Mouse (Mus musculus) lung, adult 2 months (tissue): ENCODE results near the gene Rag1. TPM values are rescaled to one million over a fixed set of nuclear protein-coding genes. Genes with fewer than 3 reads are reported as not detected.
A peak's percentile ranks its signal among the peaks of the same experiment; 100 is the strongest.

ENCODE experiments used
- DNase-seq: peaks from one replicate; pipeline ENCODE4 v3.0.0; 2022
- H3K4me1 ChIP-seq: fragments of 200-500 bp; 2 replicates; pipeline ENCODE4 v1.6.1; 2011; ENCODE audit warnings: low read length; ENCODE audit not compliant: control insufficient read depth, insufficient read depth
- H3K4me3 ChIP-seq: fragments of 200-500 bp; replicated peaks from 2 replicates; pipeline ENCODE3; 2011; ENCODE audit warnings: low read depth, mild to moderate bottlenecking, control low read depth, low read length; ENCODE audit errors: extremely low read depth
- CTCF ChIP-seq: fragments of 200-500 bp; IDR thresholded peaks from 2 replicates; pipeline ENCODE4 v1.5.1; 2011; ENCODE audit warnings: mild to moderate bottlenecking, low read length, control low read depth; ENCODE audit not compliant: insufficient read depth
- POLR2A ChIP-seq: fragments of 200-500 bp; IDR thresholded peaks from 2 replicates; pipeline ENCODE4 v1.6.1; 2011; ENCODE audit warnings: low read depth, mild to moderate bottlenecking, control low read depth, low read length, borderline replicate concordance; ENCODE audit errors: extremely low read depth
- WGBS: fragments of 180-500 bp; shearing (Covaris S2); methylation state at CpG from one replicate; pipeline ENCODE4 v1.1.7; 2018; 5-methylcytosine and 5-hydroxymethylcytosine counted together
- polyA plus RNA-seq: library from polyadenylated mRNA; depleted of rRNA; stranded (reverse); fragments of >200 nt; gene quantifications from 2 replicates; pipeline ENCODE4 v1.2.3, GENCODE M21; 2012

The Rag1 gene
- polyA plus RNA-seq, 1 experiment: 0.02 TPM

- 66% methylated on average over 3 of the region's 3 CpGs for WGBS
These were observed 9.4 kb downstream of the Rag1 start for GRCm38 (mm10) chr2:101639840-101640350.

DNA sequence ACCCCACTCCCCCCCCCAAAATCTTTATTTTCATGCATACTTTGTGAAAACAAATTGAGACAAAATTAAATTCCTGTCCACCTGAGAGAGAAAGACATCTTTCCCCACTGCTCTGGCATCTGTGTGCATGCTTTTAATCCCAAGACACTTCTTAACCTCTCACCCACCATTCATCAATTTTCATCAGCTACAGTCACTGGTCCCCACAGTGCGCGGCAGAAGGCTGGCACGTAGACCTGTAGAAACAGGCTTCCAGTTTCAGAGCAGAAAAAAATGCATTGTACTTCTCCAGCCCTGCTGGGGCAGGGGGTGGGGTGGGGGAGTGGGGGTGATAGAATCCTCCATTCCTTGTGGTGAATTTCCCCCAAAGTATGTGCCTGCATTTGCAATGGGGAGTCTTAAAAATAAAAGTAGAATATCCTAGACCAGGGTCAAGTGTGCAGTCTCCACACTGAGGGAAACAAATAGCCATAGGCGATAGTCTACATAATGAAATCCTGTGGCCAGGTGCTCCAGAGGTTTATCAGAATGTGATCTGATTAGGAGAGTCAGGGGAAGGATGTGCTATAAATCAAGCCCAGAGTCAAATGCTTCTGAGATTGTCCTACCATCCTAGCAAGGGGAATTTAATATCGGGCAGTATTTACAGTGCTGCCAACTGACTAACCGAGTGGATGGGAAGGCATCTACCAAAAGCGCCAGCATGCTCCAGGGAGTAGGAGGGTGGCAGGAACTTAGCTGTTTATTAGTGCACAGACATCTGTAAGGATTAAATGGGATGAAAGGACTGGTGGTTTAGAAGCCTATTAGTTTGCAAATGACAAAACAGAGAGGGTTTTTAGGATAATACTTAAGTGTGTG lies 10.1 kb downstream of the Rag1 start:
- 53% methylated on average over 7 of the region's 7 CpGs for WGBS
- no peak overlapping the region for H3K4me3 ChIP-seq
- H3K4me1 ChIP-seq: no peaks in the 10 kb centered on the region
- no peak for DNase-seq
- TF ChIP-seq CTCF (no peak), POLR2A (no peak)

More at GRCm38 (mm10) chr2:101639840-101640350, 9.4 kb downstream of the Rag1 start:
- no peaks in the 10 kb centered on the region for H3K4me1 ChIP-seq
- H3K4me3 ChIP-seq: no peak overlapping the region
- no peak for DNase-seq
- TF ChIP-seq CTCF (no peak), POLR2A (no peak)

DNA sequence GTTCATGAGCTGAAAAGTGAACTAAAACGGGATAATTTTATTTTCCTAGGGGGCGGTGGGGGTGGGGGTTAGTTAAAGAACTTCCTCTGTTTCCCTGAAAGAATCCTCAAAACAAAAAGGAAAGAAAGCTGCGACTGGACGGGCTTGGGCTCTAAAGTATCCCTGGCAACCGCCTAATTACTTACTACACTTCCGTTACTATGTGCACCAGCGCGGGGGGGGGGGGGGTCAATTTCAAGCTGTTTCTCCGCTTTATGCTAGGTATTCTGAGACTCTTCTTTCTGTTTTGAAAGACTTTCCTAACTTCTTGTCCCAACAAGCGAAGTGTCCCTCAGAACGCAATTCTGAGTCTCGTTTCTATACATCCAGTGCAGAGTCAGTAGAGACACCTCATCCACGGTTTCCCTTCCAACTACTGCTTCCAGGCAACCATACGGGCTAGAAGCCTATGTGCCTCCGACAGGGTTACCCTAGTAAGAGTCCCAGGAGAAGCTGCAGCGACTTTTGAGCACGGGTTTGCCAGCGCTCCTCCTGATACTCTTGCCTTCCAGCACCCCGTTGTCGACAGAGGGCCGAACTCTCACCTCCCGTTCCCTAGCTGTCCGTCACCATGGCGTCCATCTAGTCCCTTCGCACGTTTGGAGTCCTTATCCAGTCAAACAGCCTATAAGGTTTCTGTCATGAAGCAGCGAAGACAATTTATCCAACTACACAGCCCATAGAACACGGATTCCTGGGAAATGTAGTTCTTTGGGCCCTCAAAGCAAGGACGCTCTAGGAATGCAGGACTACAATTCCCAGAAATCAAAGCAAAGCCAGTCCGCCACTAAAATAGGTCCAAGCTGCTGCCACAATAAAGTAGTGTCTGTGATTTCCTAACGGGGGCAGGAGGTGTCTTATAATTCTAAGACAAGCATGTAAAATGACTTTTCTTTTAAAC lies 20.7 kb downstream of the Rag1 start:
- DNase-seq: peak; percentile 78
- WGBS: 2% methylated on average over 31 of the region's 31 CpGs
- TF ChIP-seq CTCF (no peak), POLR2A (peak; percentile 57; the same call in 1 of the 2 replicates)

GRCm38 (mm10) chr2:101627227-101627626 lies 22.1 kb downstream of the Rag1 start:
- no peak for TF ChIP-seq POLR2A
- no peak for TF ChIP-seq CTCF

More for the DNA sequence above, 20.7 kb downstream of the Rag1 start:
- H3K4me1 ChIP-seq: no peaks in the 10 kb centered on the region
- H3K4me3 ChIP-seq: peak overlapping the region; percentile 86

DNA sequence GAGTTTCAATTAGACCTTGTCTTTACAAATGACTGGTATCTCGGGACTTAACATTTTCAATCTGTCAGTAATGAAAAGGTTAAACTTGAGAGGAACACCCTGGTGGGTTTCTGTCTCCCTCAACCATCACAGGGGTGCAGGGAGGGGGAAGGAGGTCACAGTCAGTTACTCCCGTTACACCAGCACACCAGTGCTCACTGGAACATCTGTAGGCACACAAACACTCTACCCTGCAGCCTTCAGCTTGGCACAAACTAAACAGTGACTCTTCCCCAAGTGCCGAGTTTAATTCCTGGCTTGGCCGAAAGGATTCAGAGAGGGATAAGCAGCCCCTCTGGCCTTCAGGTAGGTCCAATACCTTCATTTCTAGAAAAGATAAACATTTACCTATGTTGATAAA lies 24.8 kb downstream of the Rag1 start, which contains the start of gene Rag2:
Gene Rag2 (plus strand): TSS at position 193 of the 400 bp plus-strand sequence.
- no peaks in the 10 kb centered on the region for H3K4me1 ChIP-seq
- no peak for TF ChIP-seq CTCF
- no peak for TF ChIP-seq POLR2A
- 58% methylated on average over 4 of the region's 4 CpGs for WGBS
- no peak within 1 kb of the TSS for H3K4me3 ChIP-seq
- DNase-seq: no peak

More at GRCm38 (mm10) chr2:101627227-101627626, 22.1 kb downstream of the Rag1 start:
- DNase-seq: no peak
- Histone ChIP-seq H3K4me3 (no peak overlapping the region), H3K4me1 (no peaks in the 10 kb centered on the region)

DNA sequence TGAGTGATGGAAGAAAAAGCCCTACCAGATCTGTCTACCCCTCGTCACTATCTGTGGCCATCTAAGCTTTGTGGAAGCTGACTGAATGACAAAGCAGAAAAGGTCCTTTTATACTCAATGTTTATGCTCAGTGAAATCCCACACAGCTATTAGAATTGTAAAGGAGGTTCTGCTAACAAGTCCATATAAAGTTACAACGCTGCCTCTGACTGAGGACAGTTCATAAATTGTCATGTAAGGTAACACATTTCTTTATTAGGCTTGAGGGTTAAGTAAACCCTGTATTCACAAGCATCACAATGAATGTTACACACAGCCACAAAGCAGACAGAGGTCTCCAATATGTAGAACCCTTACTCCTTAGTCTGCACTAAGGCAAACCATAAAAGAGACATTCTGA lies 25.3 kb downstream of the Rag1 start:
- 72% methylated on average over 2 of the region's 2 CpGs for WGBS
- TF ChIP-seq POLR2A (no peak), CTCF (no peak)
- Histone ChIP-seq H3K4me3 (no peak overlapping the region), H3K4me1 (no peaks in the 10 kb centered on the region)
- no peak for DNase-seq

DNA sequence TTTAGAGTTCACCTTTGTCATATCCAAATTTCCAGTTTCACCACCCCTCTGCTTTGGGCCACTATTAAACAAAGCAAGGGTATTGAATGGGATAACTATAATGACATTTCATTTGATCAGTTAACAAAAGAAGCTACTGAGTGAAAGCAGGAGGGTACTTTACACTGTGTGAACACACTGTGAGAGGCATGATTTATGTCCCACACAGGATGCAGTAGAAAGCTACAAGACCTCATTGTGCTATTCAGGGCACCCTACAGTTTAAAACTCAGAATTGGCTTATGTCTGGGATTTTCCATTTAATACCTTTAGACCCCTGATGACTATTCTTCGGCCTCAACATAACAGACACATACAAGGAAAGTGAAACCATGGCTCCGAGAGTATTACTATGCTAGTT lies 26.3 kb downstream of the Rag1 start:
- DNase-seq: no peak
- no peak for TF ChIP-seq POLR2A
- no peak for TF ChIP-seq CTCF
- no peaks in the 10 kb centered on the region for H3K4me1 ChIP-seq
- WGBS: 89% methylated on average over 2 of the region's 2 CpGs
- H3K4me3 ChIP-seq: no peak overlapping the region

GRCm38 (mm10) chr2:101621611-101622010 lies 27.7 kb downstream of the Rag1 start:
- no peaks in the 10 kb centered on the region for H3K4me1 ChIP-seq
- no peak for DNase-seq
- 52% methylated on average over 7 of the region's 7 CpGs for WGBS
- no peak overlapping the region for H3K4me3 ChIP-seq
- no peak for TF ChIP-seq CTCF
- no peak for TF ChIP-seq POLR2A

GRCm38 (mm10) chr2:101620899-101621298 lies 28.4 kb downstream of the Rag1 start:
- TF ChIP-seq CTCF (no peak), POLR2A (no peak)
- DNase-seq: no peak
- Histone ChIP-seq H3K4me1 (no peaks in the 10 kb centered on the region), H3K4me3 (no peak overlapping the region)
- WGBS: 50% methylated on average over 3 of the region's 3 CpGs
